Mouse (Mus musculus) lung, adult 2 months (tissue): ENCODE data around the gene Clec10a.

Experiments
- CTCF ChIP-seq: fragments of 200-500 bp; IDR thresholded peaks from 2 replicates; pipeline ENCODE4 v1.5.1; 2011; ENCODE audit warnings: mild to moderate bottlenecking, low read length, control low read depth; ENCODE audit not compliant: insufficient read depth
- POLR2A ChIP-seq: fragments of 200-500 bp; IDR thresholded peaks from 2 replicates; pipeline ENCODE4 v1.6.1; 2011; ENCODE audit warnings: low read depth, mild to moderate bottlenecking, control low read depth, low read length, borderline replicate concordance; ENCODE audit errors: extremely low read depth

DNA sequence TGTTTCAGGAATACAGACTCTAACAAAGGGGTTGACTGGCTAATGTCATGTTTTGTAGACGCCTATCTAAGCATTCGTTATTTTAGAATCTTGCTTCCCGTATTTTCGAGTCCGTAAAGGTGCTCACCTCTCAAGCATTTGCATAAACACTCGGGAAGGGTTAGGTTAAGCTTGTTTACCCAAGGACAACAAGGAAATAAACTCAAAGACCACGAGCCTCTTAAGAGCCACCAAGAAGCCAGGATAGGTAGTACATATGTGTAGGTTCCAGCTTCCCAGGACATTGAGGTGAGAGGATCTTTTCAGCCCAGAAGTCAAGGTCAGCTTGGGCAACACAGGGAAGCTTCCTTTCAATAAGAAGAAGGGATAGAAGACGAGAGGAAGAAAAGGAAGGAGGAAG is 43.1 kb downstream of the Clec10a start:
- TF ChIP-seq POLR2A (no peak), CTCF (no peak)
